Mouse (Mus musculus) forebrain, embryonic 13.5 days (tissue): ENCODE measurements around the gene Scaf11. TPM values are rescaled to one million over a fixed set of nuclear protein-coding genes. Genes with fewer than 3 reads are reported as not detected.

ENCODE experiments used
- ATAC-seq: fragments of 200-750 bp; cut with Nextera tagmentation; 2 replicates; pipeline ENCODE4 v1.8.0; 2017
- H3K27ac ChIP-seq: fragments of 300-500 bp; sonication (generic); 2 replicates; pipeline ENCODE4 v1.5.1; 2015; ENCODE audit warnings: inconsistent platforms, mild to moderate bottlenecking, moderate library complexity
- H3K27me3 ChIP-seq: fragments of 300-500 bp; sonication (generic); 2 replicates; pipeline ENCODE4 v1.6.1; 2015; ENCODE audit warnings: mild to moderate bottlenecking, inconsistent platforms
- H3K36me3 ChIP-seq: fragments of 300-500 bp; sonication (generic); 2 replicates; pipeline ENCODE4 v1.6.1; 2015; ENCODE audit warnings: mild to moderate bottlenecking, inconsistent platforms; ENCODE audit not compliant: poor library complexity, severe bottlenecking
- H3K4me1 ChIP-seq: fragments of 300-500 bp; sonication (generic); 2 replicates; pipeline ENCODE4 v1.6.1; 2015; ENCODE audit warnings: inconsistent platforms
- H3K4me2 ChIP-seq: fragments of 300-500 bp; sonication (generic); 2 replicates; pipeline ENCODE4 v1.6.1; 2015; ENCODE audit warnings: inconsistent platforms, mild to moderate bottlenecking, moderate library complexity
- H3K4me3 ChIP-seq: fragments of 300-500 bp; sonication (generic); 2 replicates; pipeline ENCODE4 v1.5.1; 2015; ENCODE audit warnings: mild to moderate bottlenecking, inconsistent platforms
- H3K9ac ChIP-seq: fragments of 300-500 bp; sonication (generic); 2 replicates; pipeline ENCODE4 v1.6.1; 2015; ENCODE audit warnings: mild to moderate bottlenecking, inconsistent platforms
- H3K9me3 ChIP-seq: fragments of 300-500 bp; sonication (generic); replicated peaks from 2 replicates; pipeline ENCODE4 v1.6.1; 2016; ENCODE audit warnings: inconsistent platforms
- WGBS: fragments of 180-500 bp; shearing (Covaris S2); methylation state at CpG from one replicate; pipeline ENCODE4 v1.1.7; 2015; 5-methylcytosine and 5-hydroxymethylcytosine counted together
- polyA plus RNA-seq: library from polyadenylated mRNA; unstranded; fragments of >200 nt; fragmentation: Nextera tagmentation; extraction: Ambion mirVana; gene quantifications from 2 replicates; pipeline ENCODE4 v1.2.1, GENCODE M21; 2015

The Scaf11 gene
- polyA plus RNA-seq, 1 experiment from 2014 or later: 70.1 TPM

GRCm38 (mm10) chr15:96434202-96434601 is 26.4 kb downstream of the Scaf11 start:
- 96% methylated on average over 1 of the region's 1 CpGs for WGBS
- Histone ChIP-seq H3K4me3 (no peak overlapping the region), H3K9me3 (no peaks in the 10 kb centered on the region), H3K36me3 (peaks cover 49% of the 10 kb centered on the region), H3K4me2 (no peak overlapping the region), H3K9ac (no peak overlapping the region), H3K27ac (no peak overlapping the region), H3K27me3 (no peaks in the 10 kb centered on the region), H3K4me1 (no peaks in the 10 kb centered on the region)
- ATAC-seq: no peak

- ATAC-seq: no peak
- Histone ChIP-seq H3K4me2 (no peak overlapping the region), H3K27ac (no peak overlapping the region), H3K4me1 (no peaks in the 10 kb centered on the region), H3K9ac (no peak overlapping the region), H3K27me3 (no peaks in the 10 kb centered on the region), H3K4me3 (no peak overlapping the region), H3K9me3 (no peaks in the 10 kb centered on the region), H3K36me3 (peaks cover 79% of the 10 kb centered on the region)
- WGBS: 96% methylated on average over 8 of the region's 8 CpGs
Measured at GRCm38 (mm10) chr15:96419920-96420319, 40.7 kb downstream of the Scaf11 start.

- H3K36me3 ChIP-seq: peaks cover 90% of the 10 kb centered on the region
- H3K4me2 ChIP-seq: no peak overlapping the region
- no peak overlapping the region for H3K9ac ChIP-seq
- ATAC-seq: no peak
- no peaks in the 10 kb centered on the region for H3K9me3 ChIP-seq
- no peaks in the 10 kb centered on the region for H3K27me3 ChIP-seq
- 93% methylated on average over 12 of the region's 12 CpGs for WGBS
- no peak overlapping the region for H3K27ac ChIP-seq
- no peaks in the 10 kb centered on the region for H3K4me1 ChIP-seq
- H3K4me3 ChIP-seq: no peak overlapping the region
Measured at GRCm38 (mm10) chr15:96418161-96418560, 42.5 kb downstream of the Scaf11 start.

- WGBS: 92% methylated on average over 6 of the region's 6 CpGs
- 0 out of 2 replicates have a peak, but pooled peaks have one; percentile 45 for ATAC-seq
Measured at GRCm38 (mm10) chr15:96408717-96409121, 51.9 kb downstream of the Scaf11 start.

GRCm38 (mm10) chr15:96407151-96407550 is 53.5 kb downstream of the Scaf11 start:
- no peaks in the 10 kb centered on the region for H3K9me3 ChIP-seq
- H3K36me3 ChIP-seq: peaks cover 55% of the 10 kb centered on the region
- no peak for ATAC-seq
- WGBS: 91% methylated on average over 2 of the region's 2 CpGs
- H3K27me3 ChIP-seq: no peaks in the 10 kb centered on the region
- H3K4me2 ChIP-seq: no peak overlapping the region
- H3K9ac ChIP-seq: no peak overlapping the region
- H3K4me3 ChIP-seq: no peak overlapping the region
- no peaks in the 10 kb centered on the region for H3K4me1 ChIP-seq
- H3K27ac ChIP-seq: no peak overlapping the region

More at GRCm38 (mm10) chr15:96408717-96409121, 51.9 kb downstream of the Scaf11 start:
- Histone ChIP-seq H3K4me1 (no peaks in the 10 kb centered on the region), H3K27ac (0 out of 2 replicates have a peak overlapping the region, but pooled peaks have one; percentile 8), H3K9ac (no peak overlapping the region), H3K36me3 (peaks cover 55% of the 10 kb centered on the region), H3K4me2 (no peak overlapping the region), H3K27me3 (no peaks in the 10 kb centered on the region), H3K9me3 (no peaks in the 10 kb centered on the region), H3K4me3 (no peak overlapping the region)

DNA sequence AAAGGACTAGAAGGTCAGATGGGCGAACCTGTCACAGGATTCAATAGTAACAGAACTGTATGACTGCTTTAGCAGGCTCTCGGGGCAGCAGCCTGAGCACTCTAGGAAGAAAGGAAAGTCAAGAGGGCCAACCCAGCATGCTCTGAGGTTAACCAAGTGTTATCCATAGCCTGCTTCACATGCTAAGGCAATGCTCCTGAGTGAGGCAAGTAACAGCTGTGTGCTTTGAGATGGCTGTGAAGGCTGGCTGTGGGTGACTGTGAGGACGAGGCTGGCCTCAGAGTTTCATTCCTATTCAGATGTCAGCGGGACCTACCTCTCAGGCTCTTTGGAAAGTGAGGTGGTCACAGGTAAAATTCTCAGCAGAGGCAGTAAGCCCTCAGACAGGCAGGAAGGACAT is 54.4 kb downstream of the Scaf11 start:
- H3K9me3 ChIP-seq: no peaks in the 10 kb centered on the region
- no peak overlapping the region for H3K27ac ChIP-seq
- peaks cover 62% of the 10 kb centered on the region for H3K36me3 ChIP-seq
- H3K9ac ChIP-seq: no peak overlapping the region
- no peak for ATAC-seq
- H3K4me1 ChIP-seq: no peaks in the 10 kb centered on the region
- H3K27me3 ChIP-seq: no peaks in the 10 kb centered on the region
- 80% methylated on average over 4 of the region's 4 CpGs for WGBS
- no peak overlapping the region for H3K4me2 ChIP-seq
- no peak overlapping the region for H3K4me3 ChIP-seq

DNA sequence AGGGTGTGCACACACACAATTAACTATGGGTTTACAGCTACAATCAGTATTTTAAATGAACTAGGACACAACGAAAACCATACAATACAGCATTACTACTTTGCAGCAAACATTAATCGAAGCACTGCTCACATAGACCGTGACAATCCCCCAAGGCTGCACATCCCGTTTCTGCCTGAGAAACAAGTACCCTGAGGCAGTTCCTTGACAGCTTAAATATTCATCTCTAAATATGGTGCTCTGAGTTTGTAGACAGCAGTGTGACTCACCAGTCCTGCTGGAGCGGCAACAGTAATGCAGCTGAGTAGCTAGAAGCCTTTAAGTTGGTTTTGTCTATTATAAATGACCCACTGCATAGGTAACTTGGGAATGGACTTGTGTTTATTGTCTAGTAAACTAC is 55.1 kb downstream of the Scaf11 start:
- ATAC-seq: no peak
- Histone ChIP-seq H3K36me3 (peaks cover 63% of the 10 kb centered on the region), H3K27ac (no peak overlapping the region), H3K27me3 (no peaks in the 10 kb centered on the region), H3K9me3 (no peaks in the 10 kb centered on the region), H3K9ac (no peak overlapping the region), H3K4me3 (no peak overlapping the region), H3K4me1 (no peaks in the 10 kb centered on the region), H3K4me2 (no peak overlapping the region)
- whole genome bisulfite sequencing: 86% methylated on average over 5 of the region's 5 CpGs

- Histone ChIP-seq H3K4me3 (no peak overlapping the region), H3K27ac (no peak overlapping the region), H3K9ac (no peak overlapping the region), H3K9me3 (no peaks in the 10 kb centered on the region), H3K36me3 (peaks cover 80% of the 10 kb centered on the region), H3K27me3 (no peaks in the 10 kb centered on the region), H3K4me1 (no peaks in the 10 kb centered on the region), H3K4me2 (no peak overlapping the region)
- ATAC-seq: no peak
- WGBS: 91% methylated on average over 10 of the region's 10 CpGs
Measured at GRCm38 (mm10) chr15:96398333-96398732, 62.3 kb downstream of the Scaf11 start.

DNA sequence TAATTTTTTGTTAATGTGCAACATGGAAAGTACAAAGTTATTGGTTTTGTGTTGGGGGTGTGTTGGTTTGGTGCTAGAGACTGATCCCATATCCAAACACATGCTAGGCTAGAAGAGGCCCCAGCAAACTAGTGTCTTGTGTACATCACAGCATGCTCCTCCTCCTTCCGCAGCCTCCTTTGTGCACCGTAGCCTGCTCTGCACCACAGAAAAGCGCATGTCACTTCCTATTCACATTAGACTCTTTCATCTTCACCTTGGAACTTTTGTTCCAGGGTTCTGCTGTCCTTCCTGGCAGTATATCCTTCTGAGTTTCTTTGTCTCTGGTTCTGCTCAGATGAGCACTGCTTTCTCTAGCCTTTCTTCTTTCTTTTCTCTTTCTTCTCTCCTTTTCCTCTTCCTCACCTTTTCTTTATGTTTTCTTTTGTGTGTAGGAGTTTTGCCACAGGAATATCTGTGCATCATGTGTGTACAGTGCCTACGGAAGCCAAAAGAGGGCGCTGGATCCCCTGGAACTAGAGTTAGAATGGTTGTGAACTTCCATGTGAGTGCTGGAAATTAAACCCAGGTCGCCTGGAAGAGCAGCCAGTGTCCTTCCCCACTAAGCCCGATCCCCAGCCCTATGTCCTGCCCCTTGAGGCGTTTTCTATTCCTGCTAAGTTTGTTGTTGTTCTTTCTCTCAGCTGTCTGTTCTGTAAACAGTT is 63.9 kb downstream of the Scaf11 start:
- H3K9ac ChIP-seq: no peak overlapping the region
- H3K27ac ChIP-seq: no peak overlapping the region
- no peak for ATAC-seq
- H3K4me2 ChIP-seq: no peak overlapping the region
- H3K27me3 ChIP-seq: no peaks in the 10 kb centered on the region
- peaks cover 79% of the 10 kb centered on the region for H3K36me3 ChIP-seq
- H3K4me1 ChIP-seq: no peaks in the 10 kb centered on the region
- H3K4me3 ChIP-seq: no peak overlapping the region
- WGBS: 80% methylated on average over 8 of the region's 8 CpGs
- no peaks in the 10 kb centered on the region for H3K9me3 ChIP-seq

- Histone ChIP-seq H3K4me1 (no peaks in the 10 kb centered on the region), H3K36me3 (peaks cover 81% of the 10 kb centered on the region)
Measured at GRCm38 (mm10) chr15:96395071-96395470, 65.6 kb downstream of the Scaf11 start.

GRCm38 (mm10) chr15:96392878-96393277 is 67.8 kb downstream of the Scaf11 start:
- H3K9ac ChIP-seq: no peak overlapping the region
- no peak overlapping the region for H3K4me3 ChIP-seq
- H3K4me1 ChIP-seq: no peaks in the 10 kb centered on the region
- no peak for ATAC-seq
- H3K9me3 ChIP-seq: no peaks in the 10 kb centered on the region
- no peak overlapping the region for H3K4me2 ChIP-seq
- no peaks in the 10 kb centered on the region for H3K27me3 ChIP-seq
- no peak overlapping the region for H3K27ac ChIP-seq
- H3K36me3 ChIP-seq: peaks cover 66% of the 10 kb centered on the region
- 96% methylated on average over 3 of the region's 3 CpGs for WGBS

More at GRCm38 (mm10) chr15:96395071-96395470, 65.6 kb downstream of the Scaf11 start:
- Histone ChIP-seq H3K27me3 (no peaks in the 10 kb centered on the region), H3K4me2 (no peak overlapping the region), H3K9ac (no peak overlapping the region), H3K9me3 (no peaks in the 10 kb centered on the region), H3K4me3 (no peak overlapping the region), H3K27ac (no peak overlapping the region)
- ATAC-seq: no peak
- WGBS: 97% methylated on average over 6 of the region's 6 CpGs

GRCm38 (mm10) chr15:96388565-96388964 is 72.1 kb downstream of the Scaf11 start:
- WGBS: 80% methylated on average over 1 of the region's 1 CpGs
- Histone ChIP-seq H3K4me2 (no peak overlapping the region), H3K4me3 (no peak overlapping the region), H3K4me1 (no peaks in the 10 kb centered on the region), H3K27ac (no peak overlapping the region), H3K9ac (no peak overlapping the region), H3K9me3 (no peaks in the 10 kb centered on the region), H3K27me3 (no peaks in the 10 kb centered on the region), H3K36me3 (peaks cover 47% of the 10 kb centered on the region)
- ATAC-seq: no peak

GRCm38 (mm10) chr15:96382223-96382622 is 78.4 kb downstream of the Scaf11 start:
- no peak for ATAC-seq
- H3K4me1 ChIP-seq: no peaks in the 10 kb centered on the region
- H3K36me3 ChIP-seq: peaks cover 56% of the 10 kb centered on the region
- H3K27me3 ChIP-seq: no peaks in the 10 kb centered on the region
- no peak overlapping the region for H3K27ac ChIP-seq
- no peak overlapping the region for H3K4me3 ChIP-seq
- no peak overlapping the region for H3K9ac ChIP-seq
- H3K9me3 ChIP-seq: no peaks in the 10 kb centered on the region
- WGBS: 92% methylated on average over 11 of the region's 11 CpGs
- H3K4me2 ChIP-seq: no peak overlapping the region
